Mouse (Mus musculus) lung, embryonic 16.5 days (tissue): ENCODE results near the gene Tcp10c. TPM values are rescaled to one million over a fixed set of nuclear protein-coding genes. Genes with fewer than 3 reads are reported as not detected.

Experiments
- polyA plus RNA-seq: library from polyadenylated mRNA; unstranded; fragments of >200 nt; fragmentation: Nextera tagmentation; extraction: Ambion mirVana; gene quantifications from 2 replicates; pipeline ENCODE4 v1.2.1, GENCODE M21; 2015

Gene Tcp10c
- polyA plus RNA-seq, 1 experiment from 2014 or later = not detected

Other genes with a start within 250 kb of the Tcp10c start
- not detected in 2 replicates for gene Unc93a, start 222.8 kb upstream of the Tcp10c start, polyA plus RNA-seq
- not detected in 2 replicates for gene Smok2a, start 133.4 kb upstream of the Tcp10c start, polyA plus RNA-seq
- not detected in 2 replicates for gene Smok2b, start 124.3 kb upstream of the Tcp10c start, polyA plus RNA-seq